Mouse (Mus musculus) kidney, postnatal 4 days (tissue): ENCODE measurements around the gene Macrod2.

Source experiments
- DNase-seq, 2 experiments: peaks; one replicate each; pipeline ENCODE4 v3.0.0; 2021; ENCODE audit warnings: mixed read lengths in 2 of 2

The Macrod2 gene

GRCm38 (mm10) chr2:141117579-141117978 lies 722.5 kb downstream of the Macrod2 start:
- no peak for DNase-seq

GRCm38 (mm10) chr2:141123875-141124274 lies 728.8 kb downstream of the Macrod2 start:
- DNase-seq: no peak

GRCm38 (mm10) chr2:141125638-141126037 lies 730.5 kb downstream of the Macrod2 start:
- DNase-seq: no peak

- no peak for DNase-seq
Measured at GRCm38 (mm10) chr2:141142266-141142665, 747.2 kb downstream of the Macrod2 start.

GRCm38 (mm10) chr2:141152011-141152772 lies 757.1 kb downstream of the Macrod2 start:
- DNase-seq: no peak

GRCm38 (mm10) chr2:141155972-141156371 lies 760.9 kb downstream of the Macrod2 start:
- DNase-seq: no peak

- DNase-seq: no peak
Measured at GRCm38 (mm10) chr2:141156979-141157593, 762.0 kb downstream of the Macrod2 start.

GRCm38 (mm10) chr2:141158161-141158560 lies 763.1 kb downstream of the Macrod2 start:
- no peak for DNase-seq

GRCm38 (mm10) chr2:141163918-141164317 lies 768.8 kb downstream of the Macrod2 start:
- DNase-seq: no peak

- no peak for DNase-seq
Measured at GRCm38 (mm10) chr2:141169586-141169985, 774.5 kb downstream of the Macrod2 start.

- no peak for DNase-seq
Measured at GRCm38 (mm10) chr2:141173167-141173566, 778.1 kb downstream of the Macrod2 start.

- DNase-seq: no peak
Measured at GRCm38 (mm10) chr2:141173607-141174006, 778.5 kb downstream of the Macrod2 start.

- DNase-seq: no peak
Measured at GRCm38 (mm10) chr2:141180656-141181055, 785.5 kb downstream of the Macrod2 start.

- DNase-seq: peak in 1 of 2 experiments; percentile 5
Measured at GRCm38 (mm10) chr2:141182034-141182759, 787.1 kb downstream of the Macrod2 start.

- DNase-seq: peak in 1 of 2 experiments; percentile 2
Measured at GRCm38 (mm10) chr2:141194476-141194875, 799.4 kb downstream of the Macrod2 start.

- DNase-seq: no peak
Measured at GRCm38 (mm10) chr2:141200481-141200880, 805.4 kb downstream of the Macrod2 start.

- DNase-seq: no peak
Measured at GRCm38 (mm10) chr2:141201303-141202014, 806.4 kb downstream of the Macrod2 start.

- no peak for DNase-seq
Measured at GRCm38 (mm10) chr2:141202015-141202364, 806.9 kb downstream of the Macrod2 start.

GRCm38 (mm10) chr2:141211346-141211745 lies 816.2 kb downstream of the Macrod2 start:
- DNase-seq: no peak

- no peak for DNase-seq
Measured at GRCm38 (mm10) chr2:141212291-141212690, 817.2 kb downstream of the Macrod2 start.

- no peak for DNase-seq
Measured at GRCm38 (mm10) chr2:141217490-141217889, 822.4 kb downstream of the Macrod2 start.

GRCm38 (mm10) chr2:141217925-141218324 lies 822.8 kb downstream of the Macrod2 start:
- DNase-seq: no peak

GRCm38 (mm10) chr2:141228809-141229208 lies 833.7 kb downstream of the Macrod2 start:
- DNase-seq: no peak
